Mouse (Mus musculus) lung, postnatal 0 days (tissue): ENCODE data around the gene Galp.
"Not testable (repeated sequence)": the region's sequence is repeated elsewhere in the genome, so short reads cannot be mapped to it uniquely, and the experiment has no call there.

Source experiments
- CTCF ChIP-seq: IDR thresholded peaks from 2 replicates; pipeline ENCODE4 v1.5.1; 2016; ENCODE audit warnings: antibody characterized with exemption, mild to moderate bottlenecking
- EP300 ChIP-seq: IDR thresholded peaks from 2 replicates; pipeline ENCODE4 v1.6.1; 2016; ENCODE audit warnings: antibody characterized with exemption, mild to moderate bottlenecking, control low read depth

DNA sequence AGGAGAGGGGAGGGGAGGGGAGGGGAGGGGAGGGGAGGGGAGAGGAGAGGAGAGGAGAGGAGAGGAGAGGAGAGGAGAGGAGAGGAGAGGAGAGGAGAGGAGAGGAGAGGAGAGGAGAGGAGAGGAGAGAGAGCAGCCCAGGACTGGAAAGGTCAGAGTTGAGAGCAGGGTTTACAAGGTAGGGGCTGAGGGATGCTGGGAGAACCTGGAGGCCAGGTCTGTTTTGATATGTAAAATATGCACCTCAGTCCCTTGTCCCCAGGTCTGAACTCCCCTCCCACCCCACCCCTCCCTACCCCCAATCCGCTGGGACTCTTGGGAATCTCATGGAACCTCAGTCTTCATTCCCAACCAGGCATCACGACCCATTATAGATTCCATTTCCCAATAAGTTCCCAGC, 63.1 kb downstream of the Galp start:
- TF ChIP-seq CTCF, EP300: not testable (repeated sequence)
